Mouse (Mus musculus) activated CD4-positive, CD25-positive, alpha-beta regulatory T cell, adult 4 months (primary cell): ENCODE results near the gene Rrnad1. TPM values are rescaled to one million over a fixed set of nuclear protein-coding genes. Genes with fewer than 3 reads are reported as not detected.
A peak's percentile ranks its signal among the peaks of the same experiment; 100 is the strongest.

Source experiments
- ATAC-seq: one replicate; pipeline ENCODE4 v1.8.0; 2017
- polyA plus RNA-seq, 2 experiments: library from polyadenylated mRNA; unstranded; fragments of 100-300 nt; shearing (Covaris generic); gene quantifications; one replicate each; pipeline ENCODE4 v1.2.1; 2017

The Rrnad1 gene
- polyA plus RNA-seq, result 10 to 100 TPM; 16.3 to 19.7 TPM

- ATAC-seq, result peak; percentile 91
Measured at GRCm38 (mm10) chr3:87930078-87930795, at the start of gene Rrnad1, which contains the start of gene Isg20l2. Rrnad1 (minus strand) TSS chr3:87930717. Isg20l2 (plus strand) TSS chr3:87930314.

- ATAC-seq, result no peak
Measured at GRCm38 (mm10) chr3:87980085-87980484, 49.6 kb upstream of the Rrnad1 start.

DNA sequence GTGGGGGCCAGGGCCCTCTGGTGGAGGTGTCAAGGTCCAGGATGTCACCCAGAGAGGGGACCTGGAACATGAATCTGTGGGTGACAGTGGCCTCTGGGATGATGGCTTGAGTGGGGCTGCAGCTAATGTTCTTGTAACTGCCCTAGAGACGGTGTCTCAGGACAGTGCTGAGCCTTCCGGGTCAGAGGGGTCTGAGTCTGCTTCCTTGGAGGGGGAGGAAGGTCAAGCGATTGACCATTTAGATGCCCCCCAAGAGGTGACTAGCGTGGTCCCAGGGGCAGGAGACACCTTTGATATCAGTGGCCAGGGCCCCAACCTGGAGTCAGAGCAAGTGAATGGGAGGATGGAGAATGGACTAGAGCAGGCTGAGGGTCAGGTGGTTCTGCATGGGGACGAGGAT lies 49.0 kb upstream of the Rrnad1 start:
- no peak for ATAC-seq

DNA sequence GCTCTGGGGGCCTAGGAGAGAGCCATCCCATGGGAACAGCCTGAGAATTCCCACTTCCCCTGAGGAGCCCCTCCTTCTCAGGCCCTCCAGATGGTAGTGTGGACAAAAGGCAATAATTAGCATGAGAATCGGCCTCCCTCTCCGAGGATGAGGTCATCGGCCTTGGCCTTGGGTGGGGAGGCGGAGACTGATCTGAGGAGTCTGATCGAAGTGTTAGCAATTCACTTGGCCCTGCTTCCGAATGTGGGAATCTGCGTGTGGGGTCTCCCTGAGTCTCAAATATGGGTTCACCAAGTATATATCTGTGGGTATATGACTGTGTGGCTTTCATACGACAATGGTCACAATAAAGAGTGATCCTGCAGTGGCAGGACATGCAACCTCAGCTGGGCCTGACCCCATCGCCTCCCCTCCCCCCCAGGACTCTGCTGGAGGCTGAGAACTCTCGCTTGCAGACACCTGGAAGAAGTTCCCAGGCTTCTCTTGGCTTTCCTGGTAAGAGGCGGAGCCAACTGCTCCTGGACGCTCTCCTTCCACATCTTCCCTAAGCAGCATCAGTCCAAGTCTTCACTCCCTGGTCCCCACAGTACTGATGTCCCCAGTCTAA lies 44.0 kb upstream of the Rrnad1 start:
- no peak for ATAC-seq

DNA sequence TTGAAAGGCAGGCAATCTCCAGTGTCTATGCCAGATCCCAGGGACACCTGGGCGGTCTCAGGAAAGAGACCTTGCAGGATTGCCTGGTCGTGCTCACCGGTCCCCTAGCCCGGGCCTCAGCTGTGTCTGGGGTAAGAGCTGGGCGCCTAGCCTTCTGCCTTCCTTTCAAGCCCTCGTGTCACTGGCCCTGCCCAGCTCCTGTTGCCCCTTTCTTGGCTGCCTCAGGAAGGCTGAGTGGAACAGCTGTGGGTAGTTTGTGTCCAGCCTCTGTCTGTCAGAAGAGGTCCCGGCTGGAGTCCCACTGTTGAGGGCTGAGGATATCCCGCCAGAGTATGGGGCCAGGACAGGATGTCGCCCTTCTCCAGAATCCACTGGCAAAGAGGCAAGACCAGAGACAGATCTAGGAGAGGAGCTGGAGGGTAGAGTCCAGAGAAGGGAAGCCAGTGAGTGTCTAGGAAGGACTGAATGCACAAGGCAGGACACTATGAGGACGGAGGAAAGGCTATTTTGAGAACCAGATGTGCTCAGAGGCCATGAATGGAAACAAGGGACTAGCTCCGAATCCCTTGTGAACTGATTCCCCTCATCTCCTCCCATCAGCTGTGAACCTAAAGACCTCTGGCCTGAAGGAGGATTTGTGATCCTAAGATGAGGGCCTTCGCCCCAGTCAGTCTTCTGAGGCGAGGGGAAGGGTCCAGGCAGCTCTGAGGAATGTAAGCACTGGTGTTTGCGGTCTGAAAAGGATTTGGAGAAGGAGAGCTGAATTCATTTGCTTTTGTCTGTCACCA lies 43.3 kb upstream of the Rrnad1 start:
- ATAC-seq, result no peak

DNA sequence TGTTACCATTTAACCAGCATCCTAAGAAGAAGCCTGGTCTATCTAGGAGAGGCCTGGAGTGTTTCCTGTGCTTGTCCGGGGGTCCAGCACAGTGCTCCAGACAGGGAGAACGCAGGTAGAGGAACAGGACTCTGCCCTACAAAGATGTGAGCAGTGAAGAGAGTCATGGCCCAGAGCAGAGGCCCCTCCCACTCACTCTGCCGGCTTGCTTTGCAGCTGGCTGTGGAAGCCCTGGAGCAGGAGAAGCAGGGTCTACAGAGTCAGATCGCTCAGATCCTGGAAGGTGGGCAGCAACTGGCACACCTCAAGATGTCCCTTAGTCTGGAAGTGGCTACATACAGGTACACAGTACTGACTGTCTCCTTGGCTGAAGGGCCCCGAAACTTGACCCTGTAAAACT lies 42.3 kb upstream of the Rrnad1 start:
- ATAC-seq, result no peak

DNA sequence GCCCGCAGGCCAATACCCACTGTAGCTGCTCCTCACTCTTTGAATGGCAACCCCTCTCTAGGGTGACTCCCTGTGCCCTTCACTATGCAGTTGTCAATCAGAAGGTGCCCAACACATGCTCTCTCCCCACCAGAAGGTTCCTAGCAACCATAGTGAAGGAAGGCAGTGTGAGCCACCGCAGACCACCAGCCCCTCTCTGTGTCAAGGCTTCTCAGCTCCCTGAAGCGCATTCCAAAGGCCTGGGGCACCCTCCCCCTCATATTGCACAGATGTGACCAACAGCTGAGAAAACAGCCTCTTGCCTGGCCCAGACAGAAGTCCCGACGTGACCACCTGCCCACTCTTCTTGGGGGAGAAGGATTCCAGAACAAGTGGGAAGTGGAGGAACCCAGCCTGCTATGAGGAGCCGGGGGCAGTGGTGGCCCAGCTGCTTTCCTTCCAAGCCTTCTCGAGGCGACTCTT lies 41.7 kb upstream of the Rrnad1 start:
- no peak for ATAC-seq

DNA sequence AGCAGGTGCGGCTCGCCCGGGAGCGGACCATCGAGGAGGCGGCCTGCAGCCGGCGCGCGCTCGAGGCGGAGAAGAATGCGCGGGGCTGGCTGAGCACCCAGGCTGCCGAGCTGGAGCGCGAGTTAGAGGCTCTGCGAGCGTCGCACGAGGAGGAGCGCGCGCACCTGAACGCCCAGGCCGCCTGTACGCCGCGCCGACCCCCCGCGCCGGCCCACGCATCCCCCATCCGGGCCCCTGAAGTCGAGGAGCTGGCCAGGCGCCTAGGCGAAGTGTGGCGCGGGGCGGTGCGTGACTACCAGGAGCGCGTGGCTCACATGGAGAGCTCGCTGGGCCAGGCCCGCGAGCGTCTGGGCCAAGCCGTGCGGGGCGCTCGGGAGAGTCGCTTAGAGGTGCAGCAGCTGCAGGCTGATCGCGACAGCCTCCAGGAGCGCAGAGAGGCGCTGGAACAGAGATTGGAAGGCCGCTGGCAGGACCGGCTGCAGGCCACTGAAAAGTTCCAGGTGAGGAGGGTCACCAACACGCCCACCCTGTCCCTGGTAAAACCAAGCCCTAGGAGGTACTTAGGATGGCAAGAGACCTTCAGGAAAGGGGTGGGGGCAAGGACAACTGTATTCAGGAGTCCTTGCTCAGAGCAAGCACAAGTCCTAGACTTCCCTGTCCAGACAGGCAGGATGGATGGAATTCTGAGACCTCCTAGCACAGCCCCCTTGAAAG lies 41.1 kb upstream of the Rrnad1 start:
- ATAC-seq, result no peak

DNA sequence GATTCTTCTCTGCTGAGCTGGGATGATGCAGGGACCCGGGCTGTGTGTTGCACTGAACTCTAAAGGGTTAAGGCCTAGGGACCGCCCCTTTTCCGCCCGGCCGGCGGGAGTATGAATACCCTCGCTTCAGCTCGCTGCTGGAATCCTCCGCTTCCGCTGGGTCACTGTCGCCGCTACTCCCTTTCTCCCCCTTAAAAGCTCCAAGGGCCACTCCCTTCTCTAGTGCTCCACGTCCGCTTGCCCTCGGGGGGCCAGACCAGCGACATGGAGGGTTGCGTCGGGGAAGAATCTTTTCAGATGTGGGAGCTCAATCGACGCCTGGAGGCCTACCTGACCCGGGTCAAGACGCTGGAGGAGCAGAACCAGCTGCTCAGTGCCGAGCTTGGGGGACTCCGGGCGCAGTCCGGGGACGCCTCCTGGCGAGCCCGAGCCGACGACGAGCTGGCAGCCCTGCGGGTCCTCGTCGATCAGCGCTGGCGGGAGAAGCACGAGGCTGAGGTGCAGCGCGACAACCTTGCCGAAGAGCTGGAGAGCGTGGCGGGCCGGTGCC lies 40.5 kb upstream of the Rrnad1 start, which contains the start of gene Nes:
TSS of gene Nes (plus strand) at position 140 of the 550 bp plus-strand sequence.
- no peak for ATAC-seq

DNA sequence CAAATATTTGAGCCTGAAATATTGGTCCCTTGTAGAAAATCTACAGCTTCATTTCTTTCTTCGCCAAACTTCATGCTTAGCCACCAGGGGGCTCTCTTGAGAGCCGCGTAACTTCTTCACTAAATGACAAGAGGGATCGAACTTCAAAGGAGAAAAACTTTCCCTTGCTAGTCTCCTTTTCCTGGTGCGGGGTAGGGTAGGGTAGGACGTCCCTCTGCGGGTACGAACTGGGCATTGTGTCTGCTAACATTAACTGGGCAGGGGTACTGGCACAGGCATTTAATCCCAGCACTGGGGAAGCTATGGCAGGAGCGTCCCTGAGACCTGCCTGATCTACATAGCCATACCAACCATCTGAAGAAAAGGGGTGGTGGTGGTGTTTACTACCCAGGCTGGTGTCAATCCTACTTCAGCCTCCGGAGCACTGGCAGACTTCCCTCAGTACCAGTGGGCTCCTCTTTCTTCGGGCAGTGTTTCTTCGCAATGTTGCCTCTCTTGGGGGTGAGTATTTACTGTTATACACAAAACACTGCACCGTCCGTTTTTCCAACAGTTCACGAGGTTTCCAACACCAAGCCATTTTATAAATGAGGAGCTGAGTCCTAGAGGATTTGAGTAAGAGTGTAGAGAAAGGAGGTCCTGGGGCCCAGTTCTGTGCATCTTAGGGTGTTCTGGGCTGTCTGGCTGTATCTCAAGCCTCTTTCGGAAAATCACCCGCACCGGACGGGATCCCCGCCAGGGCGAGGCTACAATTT lies 39.8 kb upstream of the Rrnad1 start:
- ATAC-seq, result peak; percentile 46

DNA sequence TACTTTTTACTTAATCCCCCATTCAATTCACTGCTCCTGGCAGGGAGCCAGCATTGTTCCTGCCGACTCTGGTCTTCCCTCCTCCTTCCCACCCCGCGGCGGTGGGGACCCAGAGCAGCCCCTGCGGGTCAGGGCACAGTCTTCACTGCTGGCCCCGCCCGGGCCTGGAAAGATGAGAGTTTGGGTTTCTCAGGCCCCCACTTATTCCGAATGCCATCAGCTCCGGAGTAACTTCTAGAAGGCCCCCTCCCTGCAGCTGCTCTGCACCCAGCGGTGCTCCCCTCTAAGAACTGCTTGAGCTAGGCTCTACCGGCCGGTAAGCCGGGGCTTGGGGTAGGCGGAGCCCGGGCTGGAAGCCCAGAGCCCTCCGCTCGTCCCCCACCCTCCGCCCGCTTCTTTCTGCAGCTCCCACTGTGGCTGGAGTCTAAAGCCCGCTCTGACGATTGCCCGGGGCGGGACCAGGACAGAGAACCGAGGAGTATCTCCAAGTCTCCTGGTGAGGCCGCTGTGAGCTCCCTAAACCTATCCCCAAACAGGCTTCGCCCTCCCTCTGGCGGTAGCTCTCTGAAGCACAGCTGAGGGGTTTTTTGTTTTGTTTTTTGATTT lies 30.2 kb upstream of the Rrnad1 start:
- ATAC-seq, result peak; percentile 84

DNA sequence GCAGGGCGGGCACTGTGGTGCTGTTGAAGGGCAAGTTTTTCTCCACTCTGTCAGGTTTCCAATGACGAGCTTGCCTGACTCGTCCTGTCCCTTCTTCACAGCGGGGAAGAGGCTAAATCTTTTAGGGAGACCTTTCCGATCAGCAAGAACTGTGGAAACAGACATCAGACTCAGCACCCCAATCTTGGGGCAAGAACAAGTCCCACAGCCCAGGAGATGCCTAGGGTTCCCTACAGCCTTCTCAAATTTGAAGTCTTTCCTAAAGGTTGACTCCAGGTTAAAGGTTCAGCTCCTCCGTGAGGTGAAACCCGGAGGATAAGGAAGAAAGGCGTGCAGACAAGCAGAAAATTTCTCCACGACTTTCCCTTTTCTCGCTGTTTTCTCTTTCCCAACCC lies 29.7 kb upstream of the Rrnad1 start:
- no peak for ATAC-seq

DNA sequence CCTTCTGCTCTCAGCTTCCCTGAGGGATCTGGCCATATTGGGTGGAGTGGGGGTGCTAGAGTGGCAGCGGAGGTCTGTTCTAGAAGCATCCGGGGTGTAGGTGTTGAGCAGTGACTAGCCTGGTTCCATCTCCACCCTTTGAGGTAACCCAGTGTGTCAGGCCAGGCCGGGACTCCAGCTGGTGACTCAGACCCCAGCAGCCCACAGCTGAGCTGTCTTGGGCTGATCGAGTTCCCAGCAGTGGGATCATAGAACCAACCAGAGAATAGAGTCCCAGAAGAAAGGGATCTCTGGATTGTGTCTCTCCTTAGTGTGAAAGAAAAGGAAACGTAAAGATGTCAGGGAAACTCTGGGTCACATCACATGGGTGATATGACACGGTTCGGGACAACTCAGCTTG lies 28.9 kb upstream of the Rrnad1 start:
- ATAC-seq, result no peak

DNA sequence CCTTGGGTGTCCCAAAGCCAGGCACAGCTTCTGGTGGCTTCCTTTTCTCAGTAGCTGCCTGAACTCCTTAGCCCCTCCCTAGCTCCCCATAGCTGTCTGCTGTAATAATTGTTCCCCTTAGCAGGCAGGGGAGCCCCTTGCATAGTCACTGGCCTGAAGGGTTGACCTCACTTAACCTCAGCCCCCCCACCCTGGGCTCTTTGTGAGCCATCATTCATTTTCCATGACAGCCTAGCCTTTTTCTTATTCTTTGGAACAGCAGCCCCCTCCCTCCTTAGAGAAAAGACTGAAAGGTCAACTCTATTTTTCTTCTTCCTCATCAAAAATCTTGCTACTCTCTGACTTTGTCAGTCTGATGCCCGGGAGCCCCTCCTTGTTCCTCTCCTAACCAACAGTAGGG lies 28.4 kb upstream of the Rrnad1 start:
- ATAC-seq, result no peak

- no peak for ATAC-seq
Measured at GRCm38 (mm10) chr3:87958476-87958875, 28.0 kb upstream of the Rrnad1 start.

DNA sequence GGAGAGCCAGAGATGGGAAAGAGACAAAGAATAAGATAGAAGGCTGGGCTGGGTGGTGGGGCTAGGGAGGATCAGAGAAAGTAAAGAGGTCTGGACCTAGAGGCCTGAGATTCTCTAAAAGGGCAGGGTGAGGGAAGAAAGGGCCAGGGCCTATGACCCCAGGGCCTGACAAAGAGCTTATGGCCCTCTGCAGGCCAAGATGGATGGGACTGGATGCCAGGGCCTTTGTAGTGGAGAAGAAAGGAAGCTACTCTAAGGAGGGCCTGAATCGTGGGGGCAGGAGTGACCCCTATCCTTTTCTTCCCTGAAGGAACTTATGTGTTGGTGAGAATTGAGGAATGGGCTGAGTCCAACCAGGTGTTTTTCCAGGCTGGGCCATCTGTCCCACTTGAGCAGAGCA lies 27.5 kb upstream of the Rrnad1 start:
- no peak for ATAC-seq

DNA sequence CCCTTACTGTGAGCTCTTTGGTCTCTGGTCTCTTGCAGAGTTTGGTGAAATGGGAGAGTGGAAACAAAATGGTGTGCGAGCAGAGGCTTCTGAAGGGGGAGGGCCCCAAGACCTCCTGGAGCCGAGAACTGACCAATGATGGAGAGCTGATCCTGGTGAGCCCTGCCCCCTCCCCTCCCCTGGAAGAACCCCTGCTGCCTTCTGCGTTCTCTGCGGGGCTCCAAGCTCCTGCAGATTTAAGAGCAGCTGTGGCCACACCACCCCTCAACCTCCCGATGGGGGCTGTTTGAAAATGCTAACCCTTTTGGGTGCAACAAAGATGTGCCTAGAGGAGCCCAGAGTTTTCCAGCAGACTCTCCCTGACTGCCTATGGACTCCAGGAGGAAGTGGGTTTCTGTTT lies 21.9 kb upstream of the Rrnad1 start:
- ATAC-seq, result no peak

- no peak for ATAC-seq
Measured at GRCm38 (mm10) chr3:87951946-87952345, 21.4 kb upstream of the Rrnad1 start.

- no peak for ATAC-seq
Measured at GRCm38 (mm10) chr3:87949955-87950515, 19.5 kb upstream of the Rrnad1 start.

DNA sequence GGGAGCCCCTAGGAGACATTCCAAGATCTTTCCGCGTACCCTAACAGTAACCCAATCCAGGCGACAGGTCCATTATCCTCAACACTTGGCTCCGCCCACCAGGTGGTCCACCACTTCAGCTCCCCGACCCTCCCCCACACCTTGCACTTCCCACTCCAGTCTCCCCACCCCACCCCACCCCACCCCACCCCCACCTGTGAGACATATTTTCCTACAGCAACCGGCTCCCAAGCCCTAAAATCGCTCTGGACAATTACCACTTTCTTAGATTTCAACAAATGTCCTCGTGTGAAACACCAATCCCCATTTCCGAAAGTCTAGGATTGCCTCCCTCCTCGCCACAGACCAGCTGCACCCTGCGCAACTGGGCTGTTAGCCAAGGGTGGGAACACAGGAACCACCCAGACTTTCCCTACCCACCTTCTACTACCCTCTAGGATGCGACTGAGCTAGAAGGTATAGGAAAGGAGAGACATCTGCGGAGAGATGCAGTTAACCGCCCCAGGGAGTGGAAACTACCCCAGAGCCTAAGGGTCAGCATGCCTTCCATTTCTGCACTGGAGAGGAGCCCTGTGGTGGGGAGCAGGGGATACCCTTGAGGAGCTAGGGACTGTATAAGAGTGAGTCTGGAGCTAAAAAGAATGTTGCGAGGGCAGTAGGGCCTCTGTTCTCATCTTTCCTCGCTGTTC lies 18.9 kb upstream of the Rrnad1 start:
- no peak for ATAC-seq
